Mouse (Mus musculus) macrophage (primary cell): ENCODE measurements around the gene Ptpn6. TPM values are rescaled to one million over a fixed set of nuclear protein-coding genes. Genes with fewer than 3 reads are reported as not detected.

Experiments
- H3K27ac ChIP-seq: fragments of 350-480 bp; formaldehyde crosslinking; 2 replicates; pipeline ENCODE4 v1.9.0; 2021
- H3K36me3 ChIP-seq: fragments of 350-480 bp; formaldehyde crosslinking; 2 replicates; pipeline ENCODE4 v1.9.0; 2021; ENCODE audit errors: inconsistent target
- H3K4me3 ChIP-seq: fragments of 350-480 bp; formaldehyde crosslinking; 2 replicates; pipeline ENCODE4 v1.9.0; 2021; ENCODE audit errors: inconsistent target
- H3K79me2 ChIP-seq: fragments of 350-480 bp; formaldehyde crosslinking; 2 replicates; pipeline ENCODE4 v1.9.0; 2021; ENCODE audit errors: inconsistent target
- WGBS: methylation state at CpG from one replicate; pipeline ENCODE4 v1.1.7; 2026; ENCODE audit warnings: inconsistent platforms; ENCODE audit not compliant: missing documents; 5-methylcytosine and 5-hydroxymethylcytosine counted together
- polyA plus RNA-seq: library from polyadenylated mRNA; stranded (reverse); fragments of 250-400 nt; gene quantifications from 3 replicates; pipeline ENCODE4 v1.2.4, GENCODE M21; 2018; ENCODE audit warnings: inconsistent platforms
- total RNA-seq, 78 experiments: library from RNA; depleted of rRNA; stranded (reverse); fragments of 250-400 nt; gene quantifications; 1 replicate in 9 of 78; 2 replicates in 24 of 78; 3 replicates in 43 of 78; 4 replicates in 2 of 78; pipeline ENCODE4 v1.2.4; 2018; ENCODE audit warnings: inconsistent platforms in 56 of 78

Gene Ptpn6
- 100 to 1,000 TPM in 17 of 26 experiments, 10 to 100 TPM in 9; 26.9 to 536 (median 152) TPM for total RNA-seq (2018; cell fraction: chromatin; rRNA removed)
- 100 to 1,000 TPM; 107 to 454 (median 253) TPM for total RNA-seq (2018; cell fraction: cytosol; rRNA removed)
- 100 to 1,000 TPM in 20 of 26 experiments, 10 to 100 TPM in 6; 52.4 to 435 (median 173) TPM for total RNA-seq (2018; cell fraction: nucleus; rRNA removed)
- 172 to 251 TPM (median 215 TPM) in 3 replicates for polyA plus RNA-seq

DNA sequence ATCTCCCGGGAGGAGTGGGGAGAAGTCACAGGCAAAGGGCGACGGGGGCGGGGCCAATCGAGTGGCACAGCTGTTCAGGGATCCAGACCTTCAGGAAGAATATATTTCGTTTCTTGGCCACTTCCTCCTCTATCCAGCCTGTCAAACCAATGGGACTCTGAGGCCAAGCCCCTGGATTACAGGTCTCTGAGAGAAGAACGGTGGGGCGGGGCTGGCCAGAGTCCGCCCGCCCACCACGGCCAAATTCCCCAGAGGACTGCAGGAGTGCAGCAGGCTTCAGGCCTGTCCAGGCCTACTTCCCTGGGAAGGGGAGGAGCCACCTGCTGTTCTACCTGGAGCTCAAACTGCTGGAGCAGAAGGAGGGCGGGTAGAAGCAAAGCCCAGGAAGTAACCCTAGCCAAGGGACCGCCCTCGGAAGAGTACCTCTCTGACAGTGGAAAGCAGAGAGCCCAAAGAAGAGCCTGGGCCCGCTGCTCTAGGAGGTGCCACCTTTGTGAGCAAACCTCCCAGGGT lies at the start of gene Ptpn6:
TSS of gene Ptpn6 (minus strand) at position 204 of the 513 bp plus-strand sequence.
- WGBS = 26% methylated on average over 15 of the region's 15 CpGs
- no peaks in the 10 kb centered on the region for H3K36me3 ChIP-seq
- peaks cover 11% of the 10 kb centered on the region; the same call in 1 of the 2 replicates for H3K79me2 ChIP-seq
- H3K4me3 ChIP-seq = peak within 1 kb of the TSS; percentile 21
- H3K27ac ChIP-seq = peak within 1 kb of the TSS; percentile 94

GRCm38 (mm10) chr6:124787722-124788121 lies 49.2 kb upstream of the Ptpn6 start:
- no peaks in the 10 kb centered on the region for H3K79me2 ChIP-seq
- no peak overlapping the region for H3K27ac ChIP-seq
- H3K36me3 ChIP-seq = no peaks in the 10 kb centered on the region
- H3K4me3 ChIP-seq = no peak overlapping the region
- WGBS = 86% methylated on average over 10 of the region's 10 CpGs

GRCm38 (mm10) chr6:124786756-124787420 lies 48.4 kb upstream of the Ptpn6 start:
- Histone ChIP-seq H3K36me3 (no peaks in the 10 kb centered on the region), H3K79me2 (no peaks in the 10 kb centered on the region), H3K27ac (no peak overlapping the region), H3K4me3 (no peak overlapping the region)
- 40% methylated on average over 8 of the region's 8 CpGs for WGBS

DNA sequence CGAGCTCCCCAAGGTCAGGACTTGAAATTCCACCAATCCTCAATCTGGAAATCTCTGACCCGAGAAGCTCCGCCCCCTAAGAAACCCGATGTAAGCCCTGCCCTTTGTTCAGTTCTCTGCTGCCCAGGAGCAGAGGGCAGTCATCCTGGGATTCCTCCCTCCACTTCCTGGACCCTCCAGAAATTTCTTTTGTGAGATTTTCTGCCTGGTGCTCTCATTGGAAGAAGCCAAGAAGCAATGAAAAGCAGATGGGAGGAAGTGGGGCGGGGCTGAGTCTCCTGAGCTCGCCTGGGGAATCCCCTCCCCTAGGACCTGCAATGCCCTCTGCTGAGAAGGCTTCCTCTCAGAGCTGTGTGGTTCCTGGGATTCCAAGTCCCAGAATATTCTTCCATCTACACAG lies 43.9 kb upstream of the Ptpn6 start:
- Histone ChIP-seq H3K27ac (no peak overlapping the region), H3K4me3 (peak overlapping the region; percentile 23; the same call in 1 of the 2 replicates), H3K36me3 (no peaks in the 10 kb centered on the region), H3K79me2 (no peaks in the 10 kb centered on the region)
- WGBS = 12% methylated on average over 6 of the region's 6 CpGs

DNA sequence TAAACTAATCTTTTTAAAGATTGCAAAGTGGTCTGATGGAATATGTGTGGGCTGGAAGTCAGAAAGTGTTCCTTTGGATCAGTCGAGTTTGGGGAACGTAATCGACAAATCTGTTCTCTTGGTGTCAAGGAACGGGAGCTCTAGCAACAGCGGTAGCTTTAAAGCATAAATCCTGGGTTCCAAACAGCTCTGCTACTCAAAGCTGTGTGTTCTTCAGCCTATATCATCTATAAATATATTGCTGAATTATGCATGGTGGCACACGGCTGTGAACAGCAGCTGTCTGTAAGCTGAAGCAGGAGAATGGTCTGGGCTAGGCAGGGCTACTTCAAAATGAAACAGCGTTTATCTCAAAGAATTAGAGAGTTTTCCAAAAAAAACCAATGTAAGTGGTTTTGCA lies 42.4 kb upstream of the Ptpn6 start:
- no peak overlapping the region for H3K27ac ChIP-seq
- no peak overlapping the region for H3K4me3 ChIP-seq
- H3K36me3 ChIP-seq = no peaks in the 10 kb centered on the region
- H3K79me2 ChIP-seq = no peaks in the 10 kb centered on the region
- 82% methylated on average over 5 of the region's 7 CpGs for WGBS

- 26% methylated on average over 9 of the region's 10 CpGs for WGBS
- H3K36me3 ChIP-seq = no peaks in the 10 kb centered on the region
- H3K27ac ChIP-seq = no peak overlapping the region
- peak overlapping the region; percentile 4; the same call in 1 of the 2 replicates for H3K4me3 ChIP-seq
- H3K79me2 ChIP-seq = no peaks in the 10 kb centered on the region
These were observed 41.5 kb upstream of the Ptpn6 start for GRCm38 (mm10) chr6:124779984-124780416.

GRCm38 (mm10) chr6:124779222-124779983 lies 40.9 kb upstream of the Ptpn6 start, which contains the start of gene Lrrc23:
Lrrc23 (minus strand) TSS chr6:124779727.
- no peaks in the 10 kb centered on the region for H3K36me3 ChIP-seq
- no peak within 1 kb of the TSS for H3K27ac ChIP-seq
- H3K79me2 ChIP-seq = no peaks in the 10 kb centered on the region
- WGBS = 4% methylated on average over 21 of the region's 23 CpGs
- H3K4me3 ChIP-seq = peak within 1 kb of the TSS; percentile 4; the same call in 1 of the 2 replicates

DNA sequence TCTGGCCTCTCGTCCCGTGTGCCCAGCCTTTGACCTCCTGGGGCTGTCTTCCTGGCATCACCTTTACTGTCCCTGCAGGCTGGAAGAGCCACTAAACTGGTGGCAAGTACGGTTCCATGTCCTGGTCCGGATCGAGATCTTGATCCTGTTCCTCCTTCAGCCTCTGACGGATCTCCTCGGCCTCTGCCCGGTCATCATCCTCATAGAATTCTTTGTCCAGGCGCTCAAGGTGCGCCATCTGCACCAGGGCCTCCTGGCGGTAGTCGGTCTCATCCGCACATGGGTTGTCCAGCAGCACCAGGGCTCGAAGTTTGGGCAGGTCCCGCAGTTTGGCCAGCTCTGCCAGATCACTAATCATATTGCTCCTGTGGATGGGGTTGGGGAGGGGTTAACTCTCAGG lies 32.0 kb upstream of the Ptpn6 start:
- Histone ChIP-seq H3K27ac (no peak overlapping the region), H3K4me3 (no peak overlapping the region), H3K36me3 (no peaks in the 10 kb centered on the region), H3K79me2 (no peaks in the 10 kb centered on the region)
- WGBS = 94% methylated on average over 13 of the region's 15 CpGs

- Histone ChIP-seq H3K36me3 (no peaks in the 10 kb centered on the region), H3K4me3 (no peak overlapping the region), H3K79me2 (no peaks in the 10 kb centered on the region), H3K27ac (no peak overlapping the region)
- WGBS = 84% methylated on average over 7 of the region's 7 CpGs
These were observed 31.5 kb upstream of the Ptpn6 start for GRCm38 (mm10) chr6:124770013-124770412.

DNA sequence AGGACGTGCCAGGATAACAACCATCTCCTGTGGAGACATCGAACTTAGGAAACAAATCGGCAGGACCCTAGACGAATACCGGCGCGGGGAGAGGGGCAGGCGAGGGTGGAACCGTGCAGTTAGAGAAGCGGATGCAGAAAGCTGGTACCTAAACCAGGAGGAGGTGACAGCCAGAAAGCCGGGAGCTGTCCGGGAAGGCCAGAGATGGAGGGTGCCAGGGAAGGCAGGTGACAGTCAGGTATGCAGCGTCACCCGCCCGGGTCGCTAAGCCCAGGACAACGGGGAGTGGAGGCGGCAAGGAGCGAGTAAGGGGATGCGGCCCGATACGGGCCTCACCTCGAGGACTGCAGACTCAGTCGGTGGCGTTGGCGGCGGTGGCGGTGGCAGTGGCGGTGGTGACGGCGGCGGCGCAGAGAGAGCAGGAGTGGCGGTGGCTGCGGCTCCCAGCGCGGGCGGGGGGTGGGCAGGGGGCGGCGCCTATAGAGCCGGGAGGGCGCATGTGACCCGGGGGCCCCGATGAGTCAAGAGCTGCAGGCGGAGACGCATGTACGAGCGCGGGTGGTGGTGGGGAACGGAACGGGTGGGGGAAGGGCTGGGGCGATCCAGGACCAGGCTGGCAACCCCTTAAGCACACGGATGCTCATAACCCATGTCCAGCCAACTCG lies 30.7 kb upstream of the Ptpn6 start, which contains the start of gene Eno2:
TSS of gene Eno2 (minus strand) at position 573 of the 665 bp plus-strand sequence.
- Histone ChIP-seq H3K27ac (no peak within 1 kb of the TSS), H3K36me3 (no peaks in the 10 kb centered on the region), H3K4me3 (peak within 1 kb of the TSS; percentile 36), H3K79me2 (no peaks in the 10 kb centered on the region)
- whole genome bisulfite sequencing = 1% methylated on average over 48 of the region's 54 CpGs

DNA sequence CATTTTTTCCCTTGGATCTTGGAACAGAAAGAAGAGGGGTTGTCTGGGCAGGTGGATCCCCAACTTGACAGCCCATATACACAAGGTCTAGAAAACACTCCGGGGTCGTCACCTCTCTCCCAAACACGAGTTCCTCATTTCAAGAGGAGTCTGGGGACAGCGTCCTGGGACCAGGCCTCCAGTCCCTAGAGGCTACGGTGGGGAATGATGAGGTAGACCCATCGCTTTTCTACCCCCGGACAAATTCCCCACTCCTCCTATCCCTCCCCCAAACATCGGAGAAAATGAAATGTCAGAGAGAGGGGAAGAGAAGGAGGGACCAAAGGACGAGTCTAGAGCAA lies 30.2 kb upstream of the Ptpn6 start:
- Histone ChIP-seq H3K4me3 (peak overlapping the region; percentile 36), H3K79me2 (no peaks in the 10 kb centered on the region), H3K36me3 (no peaks in the 10 kb centered on the region), H3K27ac (no peak overlapping the region)
- WGBS = 9% methylated on average over 9 of the region's 9 CpGs

GRCm38 (mm10) chr6:124767920-124768703 lies 29.6 kb upstream of the Ptpn6 start:
- Histone ChIP-seq H3K4me3 (peak overlapping the region; percentile 36; the same call in 1 of the 2 replicates), H3K36me3 (no peaks in the 10 kb centered on the region), H3K27ac (no peak overlapping the region), H3K79me2 (no peaks in the 10 kb centered on the region)
- WGBS = 67% methylated on average over 19 of the region's 19 CpGs

DNA sequence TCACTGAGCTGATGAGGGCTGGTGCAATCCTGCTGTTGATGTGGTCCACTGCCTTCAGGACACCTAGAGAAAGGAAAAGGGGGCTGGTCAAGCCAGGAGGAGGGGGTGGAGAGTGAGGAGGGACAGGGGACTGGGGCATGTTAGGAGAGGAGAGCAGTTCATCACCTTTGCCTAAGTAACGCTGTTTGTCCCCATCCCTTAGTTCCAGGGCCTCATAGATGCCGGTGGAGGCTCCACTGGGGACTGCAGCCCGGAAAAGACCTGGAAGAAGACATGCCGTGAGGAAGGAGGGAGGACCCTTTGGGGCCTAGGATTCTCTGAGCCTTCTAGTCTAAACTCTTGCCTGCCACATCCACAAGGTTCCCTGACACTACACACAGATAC lies 29.0 kb upstream of the Ptpn6 start:
- Histone ChIP-seq H3K79me2 (no peaks in the 10 kb centered on the region), H3K4me3 (no peak overlapping the region), H3K36me3 (no peaks in the 10 kb centered on the region), H3K27ac (no peak overlapping the region)
- WGBS = 91% methylated on average over 4 of the region's 4 CpGs

DNA sequence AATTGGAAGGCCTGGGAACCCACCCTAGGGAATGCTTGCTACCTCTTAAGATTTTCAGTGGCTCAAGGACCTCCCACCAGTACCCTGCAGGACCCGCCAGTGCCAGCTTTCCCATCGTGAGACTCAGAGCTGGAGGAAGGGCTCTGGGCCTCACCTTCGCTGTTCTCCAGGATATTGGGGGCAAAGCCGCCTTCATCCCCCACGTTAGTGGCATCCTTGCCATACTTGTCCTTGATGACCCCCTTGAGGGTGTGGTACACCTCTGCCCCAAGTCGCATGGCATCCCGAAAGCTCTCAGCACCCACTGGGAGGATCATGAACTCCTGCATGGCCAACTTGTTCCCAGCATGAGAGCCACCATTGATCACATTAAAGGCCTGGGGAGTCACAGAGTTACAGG lies 27.4 kb upstream of the Ptpn6 start:
- Histone ChIP-seq H3K27ac (no peak overlapping the region), H3K79me2 (no peaks in the 10 kb centered on the region), H3K36me3 (no peaks in the 10 kb centered on the region), H3K4me3 (no peak overlapping the region)
- WGBS = 98% methylated on average over 7 of the region's 7 CpGs
